Mouse (Mus musculus) testis, adult 2 months (tissue): ENCODE data around the gene Zfyve1.

ENCODE experiments used
- CTCF ChIP-seq: fragments of 200-500 bp; IDR thresholded peaks from 2 replicates; pipeline ENCODE4 v1.5.1; 2012; ENCODE audit warnings: low read depth, mild to moderate bottlenecking, inconsistent platforms, low read length, moderate library complexity; ENCODE audit not compliant: control insufficient read depth, insufficient read depth, insufficient replicate concordance
- POLR2A ChIP-seq: fragments of 200-500 bp; IDR thresholded peaks from 2 replicates; pipeline ENCODE4 v1.6.1; 2012; ENCODE audit warnings: low read depth, mild to moderate bottlenecking, inconsistent platforms, low read length, moderate library complexity; ENCODE audit not compliant: control insufficient read depth

DNA sequence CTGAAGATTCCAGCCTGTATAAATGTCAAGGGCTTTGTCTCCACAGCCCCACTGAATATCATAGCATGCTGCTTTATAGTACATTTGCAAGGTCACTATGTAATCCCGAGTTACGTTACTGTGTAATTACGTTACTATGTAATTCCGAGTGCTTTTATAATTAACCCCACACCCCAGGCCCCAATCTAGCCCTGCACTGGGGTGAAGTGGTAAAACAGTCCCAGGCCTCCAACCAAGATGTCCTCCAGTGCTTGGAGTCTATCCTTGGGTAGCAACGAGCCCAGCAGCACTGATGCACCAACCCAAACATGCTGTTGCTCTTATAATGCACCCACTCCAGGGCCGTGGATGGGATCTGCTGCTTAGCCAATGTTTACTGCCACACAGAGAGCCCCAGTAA is 74.0 kb downstream of the Zfyve1 start:
- TF ChIP-seq CTCF (no peak), POLR2A (no peak)
